Mouse (Mus musculus) megakaryocyte, embryonic 14.5 days (primary cell): Measurements from ENCODE around the gene Rxrb.

ENCODE experiments used
- FLI1 ChIP-seq: IDR thresholded peaks from 2 replicates; pipeline ENCODE4 v1.6.1; 2012; ENCODE audit warnings: low read length, inconsistent platforms, mixed read lengths
- GATA1 ChIP-seq: IDR thresholded peaks from 3 replicates; pipeline ENCODE4 v1.6.1; 2012; ENCODE audit warnings: mixed read lengths, low read length, inconsistent platforms, borderline replicate concordance

- no peak for TF ChIP-seq GATA1
- TF ChIP-seq FLI1: no peak
Measured at GRCm38 (mm10) chr17:34033441-34033840, 1.8 kb downstream of the Rxrb start.
